Mouse (Mus musculus): ENCODE data around the gene Rfpl4. TPM values are rescaled to one million over a fixed set of nuclear protein-coding genes. Genes with fewer than 3 reads are reported as not detected.
"Not testable (repeated sequence)": the region's sequence is repeated elsewhere in the genome, so short reads cannot be mapped to it uniquely, and the experiment has no call there.

Gene Rfpl4
- polyA plus RNA-seq, 1 experiment from 2014 or later = not detected

- peaks cover 19% of the 10 kb centered on the region; the same call in 1 of the 2 replicates for H3K36me3 ChIP-seq (ENCODE audit: control insufficient read depth, insufficient read depth, low read length)
- H3K9me3 ChIP-seq (ENCODE audit: control insufficient read depth, low read length) = no peaks in the 10 kb centered on the region
- H3K4me2 ChIP-seq (ENCODE audit: low read depth, severe bottlenecking) = no peak overlapping the region
- H3K27me3 ChIP-seq (ENCODE audit: control insufficient read depth, insufficient read depth, low read length) = no peaks in the 10 kb centered on the region
- no peaks in the 10 kb centered on the region for H3K4me1 ChIP-seq (ENCODE audit: control insufficient read depth, insufficient read depth, low read length)
- 32% methylated on average over 5 of the region's 5 CpGs for WGBS
- H3K4me3 ChIP-seq (ENCODE audit: low read depth, low read length) = no peak overlapping the region
- no peak overlapping the region for H3K9ac ChIP-seq (ENCODE audit: low read length)
- no peak overlapping the region for H3K27ac ChIP-seq (replicated peaks; ENCODE audit: low read depth, low read length)
- no peak for DNase-seq (ENCODE audit: low spot score)
- ATAC-seq (ENCODE audit: insufficient number of reproducible peaks, low FRiP score, low TSS enrichment, low read depth) = no peak
Observed at GRCm38 (mm10) chr7:5086921-5087440, 29.8 kb downstream of the Rfpl4 start.

- 95% methylated on average over 1 of the region's 1 CpGs for WGBS
- DNase-seq (ENCODE audit: low spot score) = no peak
- no peak for ATAC-seq (ENCODE audit: insufficient number of reproducible peaks, low FRiP score, low TSS enrichment, low read depth)
- no peaks in the 10 kb centered on the region for H3K27me3 ChIP-seq (ENCODE audit: control insufficient read depth, insufficient read depth, low read length)
- H3K4me3 ChIP-seq (ENCODE audit: low read depth, low read length) = no peak overlapping the region
- no peak overlapping the region for H3K27ac ChIP-seq (replicated peaks; ENCODE audit: low read depth, low read length)
- peaks cover 19% of the 10 kb centered on the region; the same call in 1 of the 2 replicates for H3K36me3 ChIP-seq (ENCODE audit: control insufficient read depth, insufficient read depth, low read length)
- no peak overlapping the region for H3K9ac ChIP-seq (ENCODE audit: low read length)
- H3K4me2 ChIP-seq (ENCODE audit: low read depth, severe bottlenecking) = no peak overlapping the region
- H3K9me3 ChIP-seq (ENCODE audit: control insufficient read depth, low read length) = no peaks in the 10 kb centered on the region
- H3K4me1 ChIP-seq (ENCODE audit: control insufficient read depth, insufficient read depth, low read length) = no peaks in the 10 kb centered on the region
Observed at GRCm38 (mm10) chr7:5085512-5085911, 31.2 kb downstream of the Rfpl4 start.

GRCm38 (mm10) chr7:5083325-5084105, 33.2 kb downstream of the Rfpl4 start:
- Histone ChIP-seq H3K4me3 (ENCODE audit: low read depth, low read length) (no peak overlapping the region), H3K4me2 (ENCODE audit: low read depth, severe bottlenecking) (no peak overlapping the region), H3K27ac (replicated peaks; ENCODE audit: low read depth, low read length) (no peak overlapping the region), H3K9me3 (ENCODE audit: control insufficient read depth, low read length) (no peaks in the 10 kb centered on the region), H3K36me3 (ENCODE audit: control insufficient read depth, insufficient read depth, low read length) (peaks cover 19% of the 10 kb centered on the region; the same call in 1 of the 2 replicates), H3K27me3 (ENCODE audit: control insufficient read depth, insufficient read depth, low read length) (no peaks in the 10 kb centered on the region), H3K9ac (ENCODE audit: low read length) (no peak overlapping the region), H3K4me1 (ENCODE audit: control insufficient read depth, insufficient read depth, low read length) (no peaks in the 10 kb centered on the region)
- DNase-seq (ENCODE audit: low spot score) (no peak), ATAC-seq (ENCODE audit: insufficient number of reproducible peaks, low FRiP score, low TSS enrichment, low read depth) (no peak)
- WGBS = 92% methylated on average over 18 of the region's 18 CpGs

- Histone ChIP-seq H3K4me3 (ENCODE audit: low read depth, low read length) (no peak overlapping the region), H3K4me1 (ENCODE audit: control insufficient read depth, insufficient read depth, low read length) (no peaks in the 10 kb centered on the region), H3K4me2 (ENCODE audit: low read depth, severe bottlenecking) (no peak overlapping the region), H3K27me3 (ENCODE audit: control insufficient read depth, insufficient read depth, low read length) (no peaks in the 10 kb centered on the region), H3K36me3 (ENCODE audit: control insufficient read depth, insufficient read depth, low read length) (peaks cover 16% of the 10 kb centered on the region), H3K27ac (replicated peaks; ENCODE audit: low read depth, low read length) (no peak overlapping the region), H3K9me3 (ENCODE audit: control insufficient read depth, low read length) (no peaks in the 10 kb centered on the region), H3K9ac (ENCODE audit: low read length) (no peak overlapping the region)
- no peak for ATAC-seq (ENCODE audit: insufficient number of reproducible peaks, low FRiP score, low TSS enrichment, low read depth)
- 97% methylated on average over 2 of the region's 2 CpGs for WGBS
- no peak for DNase-seq (ENCODE audit: low spot score)
Observed at GRCm38 (mm10) chr7:5081939-5082338, 34.8 kb downstream of the Rfpl4 start.

- DNase-seq (ENCODE audit: low spot score) (no peak), ATAC-seq (ENCODE audit: insufficient number of reproducible peaks, low FRiP score, low TSS enrichment, low read depth) (no peak)
- H3K4me1 ChIP-seq (ENCODE audit: control insufficient read depth, insufficient read depth, low read length) = no peaks in the 10 kb centered on the region
- no peaks in the 10 kb centered on the region for H3K27me3 ChIP-seq (ENCODE audit: control insufficient read depth, insufficient read depth, low read length)
- peaks cover 19% of the 10 kb centered on the region for H3K36me3 ChIP-seq (ENCODE audit: control insufficient read depth, insufficient read depth, low read length)
- H3K27ac ChIP-seq (replicated peaks; ENCODE audit: low read depth, low read length) = no peak overlapping the region
- H3K9ac ChIP-seq (ENCODE audit: low read length) = no peak overlapping the region
- 79% methylated on average over 6 of the region's 6 CpGs for WGBS
- H3K4me3 ChIP-seq (ENCODE audit: low read depth, low read length) = peak overlapping the region; percentile 96
- H3K4me2 ChIP-seq (ENCODE audit: low read depth, severe bottlenecking) = peak overlapping the region; percentile 37
- H3K9me3 ChIP-seq (ENCODE audit: control insufficient read depth, low read length) = no peaks in the 10 kb centered on the region
Observed at GRCm38 (mm10) chr7:5081241-5081640, 35.5 kb downstream of the Rfpl4 start.

GRCm38 (mm10) chr7:5080815-5081214, 35.9 kb downstream of the Rfpl4 start:
- peak overlapping the region; percentile 37 for H3K4me2 ChIP-seq (ENCODE audit: low read depth, severe bottlenecking)
- no peaks in the 10 kb centered on the region for H3K27me3 ChIP-seq (ENCODE audit: control insufficient read depth, insufficient read depth, low read length)
- peak overlapping the region; percentile 92 for H3K9ac ChIP-seq (ENCODE audit: low read length)
- peak overlapping the region; percentile 96 for H3K4me3 ChIP-seq (ENCODE audit: low read depth, low read length)
- H3K36me3 ChIP-seq (ENCODE audit: control insufficient read depth, insufficient read depth, low read length) = peaks cover 18% of the 10 kb centered on the region
- no peak for ATAC-seq (ENCODE audit: insufficient number of reproducible peaks, low FRiP score, low TSS enrichment, low read depth)
- no peaks in the 10 kb centered on the region for H3K4me1 ChIP-seq (ENCODE audit: control insufficient read depth, insufficient read depth, low read length)
- DNase-seq (ENCODE audit: low spot score) = peak; percentile 33
- WGBS = 20% methylated on average over 6 of the region's 6 CpGs
- no peaks in the 10 kb centered on the region for H3K9me3 ChIP-seq (ENCODE audit: control insufficient read depth, low read length)
- no peak overlapping the region for H3K27ac ChIP-seq (replicated peaks; ENCODE audit: low read depth, low read length)

- peak; percentile 96 for DNase-seq (ENCODE audit: low spot score)
- peak; percentile 96 for ATAC-seq (ENCODE audit: insufficient number of reproducible peaks, low FRiP score, low TSS enrichment, low read depth)
- Histone ChIP-seq H3K36me3 (ENCODE audit: control insufficient read depth, insufficient read depth, low read length) (peaks cover 19% of the 10 kb centered on the region), H3K9me3 (ENCODE audit: control insufficient read depth, low read length) (no peaks in the 10 kb centered on the region), H3K4me3 (ENCODE audit: low read depth, low read length) (peak within 1 kb of the TSS; percentile 96), H3K4me2 (ENCODE audit: low read depth, severe bottlenecking) (peak within 1 kb of the TSS; percentile 37), H3K27me3 (ENCODE audit: control insufficient read depth, insufficient read depth, low read length) (no peaks in the 10 kb centered on the region), H3K9ac (ENCODE audit: low read length) (peak within 1 kb of the TSS; percentile 92), H3K4me1 (ENCODE audit: control insufficient read depth, insufficient read depth, low read length) (no peaks in the 10 kb centered on the region), H3K27ac (replicated peaks; ENCODE audit: low read depth, low read length) (peak within 1 kb of the TSS; percentile 84)
- WGBS = under 1% methylated on average over 63 of the region's 81 CpGs
Observed at GRCm38 (mm10) chr7:5080010-5080751, 36.6 kb downstream of the Rfpl4 start, which contains the start of gene Epn1. Gene Epn1, plus strand, starts transcription at chr7:5080235.

GRCm38 (mm10) chr7:5079365-5080009, 37.3 kb downstream of the Rfpl4 start:
- Histone ChIP-seq H3K27ac (replicated peaks; ENCODE audit: low read depth, low read length) (peak overlapping the region; percentile 84; the same call in 1 of the 2 replicates), H3K4me3 (ENCODE audit: low read depth, low read length) (peak overlapping the region; percentile 96), H3K36me3 (ENCODE audit: control insufficient read depth, insufficient read depth, low read length) (peaks cover 22% of the 10 kb centered on the region), H3K4me2 (ENCODE audit: low read depth, severe bottlenecking) (peak overlapping the region; percentile 37; the same call in 1 of the 2 replicates)
- not testable (repeated sequence) for H3K4me1 ChIP-seq (ENCODE audit: control insufficient read depth, insufficient read depth, low read length); H3K9me3 ChIP-seq (ENCODE audit: control insufficient read depth, low read length); H3K27me3 ChIP-seq (ENCODE audit: control insufficient read depth, insufficient read depth, low read length); H3K9ac ChIP-seq (ENCODE audit: low read length); DNase-seq (ENCODE audit: low spot score)
- peak; percentile 24 for ATAC-seq (ENCODE audit: insufficient number of reproducible peaks, low FRiP score, low TSS enrichment, low read depth)
- 48% methylated on average over 9 of the region's 13 CpGs for WGBS
